Mouse (Mus musculus): ENCODE measurements at regions not wholly inside any gene's neighbourhood (a gene's known extent, or its start where the extent isn't known, plus 50 kb on each side); places are given as distances from the start of the nearest gene placed in this dataset.

DNA sequence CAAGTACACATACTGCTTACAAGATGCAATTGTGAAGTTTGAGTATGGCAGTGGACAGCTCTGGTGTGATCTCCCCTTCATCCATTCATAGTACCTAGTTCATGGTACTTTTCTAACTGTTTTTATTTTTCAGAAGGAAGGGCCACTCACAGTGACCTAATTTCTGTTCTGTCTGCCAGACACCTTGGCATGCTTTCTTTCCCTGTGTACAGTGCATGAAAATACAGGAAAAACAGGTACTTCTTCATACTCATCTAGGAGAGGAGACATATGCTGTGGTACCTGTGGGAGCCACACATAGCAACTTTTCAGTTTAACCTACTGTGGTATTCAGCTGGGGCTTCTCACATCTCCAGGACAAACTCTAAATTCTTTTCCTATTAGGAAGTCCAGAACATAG is 545.2 kb downstream of the Rnf144a start:
- H3K27ac ChIP-seq (ENCODE audit: insufficient read depth, low read depth): no peak overlapping the region
- H3K4me3 ChIP-seq (replicated peaks in 1 of 3; ENCODE audit: low read depth in 2 of 3, low read length in 2 of 3, poor library complexity in 1 of 3): no peak overlapping the region
- H3K4me2 ChIP-seq (ENCODE audit: insufficient read depth, low read depth, poor library complexity, severe bottlenecking): no peak overlapping the region
- H3K79me2 ChIP-seq (replicated peaks; ENCODE audit: control insufficient read depth, extremely low read depth, insufficient read depth, poor library complexity, severe bottlenecking): no peaks in the 10 kb centered on the region
- in situ Hi-C loops (cut with MboI; ENCODE audit: low pct_ligation_motif_present, low pct_unique_long_range_greater_than_20kb, low sequenced_read_pairs) (loop anchor here (25.0 kb wide), 1 partner anchor 783 kb away; the partner anchor contains the start of gene Id2), dilution Hi-C loops (cut with MboI; ENCODE audit: extremely low pct_ligation_motif_present, extremely low pct_unique_long_range_greater_than_20kb, low sequenced_read_pairs) (no loop called here)
- no peak overlapping the region for H3K9ac ChIP-seq (ENCODE audit: insufficient read depth, low read depth)
- H3K4me1 ChIP-seq (ENCODE audit: control insufficient read depth in 1 of 2, insufficient read depth in 2 of 2): no peaks in the 10 kb centered on the region
- no peaks in the 10 kb centered on the region for H3K36me3 ChIP-seq (replicated peaks in 1 of 2; ENCODE audit: control insufficient read depth in 1 of 2, insufficient read depth in 1 of 2, low read length in 1 of 2)
- H3K9me3 ChIP-seq (replicated peaks; ENCODE audit: low read length): no peaks in the 10 kb centered on the region
- TF ChIP-seq CHD2 (IDR thresholded peaks at IDR 0.05; ENCODE audit: low read length) (no peak), UBTF (IDR thresholded peaks at IDR 0.05; ENCODE audit: low read depth, low read length) (no peak), PAX5 (IDR thresholded peaks at IDR 0.05; ENCODE audit: low read length) (no peak), TCF12 (IDR thresholded peaks at IDR 0.05; ENCODE audit: low read depth, low read length) (no peak), NELFE (IDR thresholded peaks at IDR 0.05; ENCODE audit: low read depth, low read length) (no peak), ZKSCAN1 (IDR thresholded peaks at IDR 0.05; ENCODE audit: borderline replicate concordance, low read depth, low read length) (no peak), KAT2A (IDR thresholded peaks at IDR 0.05; ENCODE audit: insufficient replicate concordance, low read length) (no peak), SIN3A (IDR thresholded peaks at IDR 0.05; ENCODE audit: low read length) (no peak), TBP (conservative IDR thresholded peaks at IDR 0.05; ENCODE audit: low read depth, low read length) (no peak), ZC3H11A (IDR thresholded peaks at IDR 0.05; ENCODE audit: low read depth, low read length) (no peak), RAD21 (IDR thresholded peaks at IDR 0.05; ENCODE audit: low read depth, low read length) (no peak), MAZ (IDR thresholded peaks at IDR 0.05; ENCODE audit: low read depth, low read length) (no peak), JUND (conservative IDR thresholded peaks at IDR 0.05; ENCODE audit: low read depth, low read length) (no peak), ELF1 (IDR thresholded peaks at IDR 0.05; ENCODE audit: low read depth, low read length) (no peak), GABPA (IDR thresholded peaks at IDR 0.05; ENCODE audit: insufficient replicate concordance, low read depth, low read length) (no peak)
- DNase-seq (ENCODE audit: extremely low read depth): no peak
- H3K27me3 ChIP-seq (replicated peaks): no peaks in the 10 kb centered on the region

DNA sequence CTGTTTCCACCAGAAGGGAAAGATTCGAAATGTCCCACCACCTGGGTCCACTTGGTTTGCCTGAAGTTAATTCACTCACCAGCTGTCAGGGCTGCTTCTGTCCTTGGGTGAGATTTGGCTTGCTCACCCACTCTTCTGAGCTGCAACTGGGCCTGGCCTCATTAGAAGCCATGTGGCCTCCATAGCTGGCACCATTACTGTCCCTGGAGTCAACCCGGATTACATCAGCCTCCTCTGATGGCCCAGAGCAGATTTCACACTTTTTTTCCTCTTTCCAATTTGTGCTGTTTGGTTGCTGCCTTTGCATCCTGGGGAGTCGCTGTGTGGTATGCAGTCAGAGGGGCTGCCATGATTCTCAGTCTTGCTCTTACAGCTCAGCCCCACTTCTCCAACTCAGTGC is 550.0 kb downstream of the Rnf144a start:
- Histone ChIP-seq H3K9me3 (replicated peaks; ENCODE audit: low read length) (no peaks in the 10 kb centered on the region), H3K27me3 (replicated peaks) (no peaks in the 10 kb centered on the region), H3K4me3 (replicated peaks in 1 of 3; ENCODE audit: low read depth in 2 of 3, low read length in 2 of 3, poor library complexity in 1 of 3) (no peak overlapping the region), H3K9ac (ENCODE audit: insufficient read depth, low read depth) (no peak overlapping the region), H3K4me1 (ENCODE audit: control insufficient read depth in 1 of 2, insufficient read depth in 2 of 2) (no peaks in the 10 kb centered on the region), H3K36me3 (replicated peaks in 1 of 2; ENCODE audit: control insufficient read depth in 1 of 2, insufficient read depth in 1 of 2, low read length in 1 of 2) (no peaks in the 10 kb centered on the region), H3K79me2 (replicated peaks; ENCODE audit: control insufficient read depth, extremely low read depth, insufficient read depth, poor library complexity, severe bottlenecking) (no peaks in the 10 kb centered on the region), H3K27ac (ENCODE audit: insufficient read depth, low read depth) (no peak overlapping the region), H3K4me2 (ENCODE audit: insufficient read depth, low read depth, poor library complexity, severe bottlenecking) (no peak overlapping the region)
- dilution Hi-C loops (cut with MboI; ENCODE audit: extremely low pct_ligation_motif_present, extremely low pct_unique_long_range_greater_than_20kb, low sequenced_read_pairs) (no loop called here), in situ Hi-C loops (cut with MboI; ENCODE audit: low pct_ligation_motif_present, low pct_unique_long_range_greater_than_20kb, low sequenced_read_pairs) (loop anchor here (25.0 kb wide), 1 partner anchor 778 kb away; the partner anchor contains the start of gene Id2)
- no peak for DNase-seq (ENCODE audit: extremely low read depth)
- TF ChIP-seq MAX (IDR thresholded peaks at IDR 0.05; ENCODE audit: low read length) (no peak), MAZ (IDR thresholded peaks at IDR 0.05; ENCODE audit: low read depth, low read length) (no peak), ELF1 (IDR thresholded peaks at IDR 0.05; ENCODE audit: low read depth, low read length) (no peak), TBP (conservative IDR thresholded peaks at IDR 0.05; ENCODE audit: low read depth, low read length) (no peak), RAD21 (IDR thresholded peaks at IDR 0.05; ENCODE audit: low read depth, low read length) (no peak), MEF2A (IDR thresholded peaks at IDR 0.05; ENCODE audit: borderline replicate concordance, low read depth, low read length) (no peak), JUND (conservative IDR thresholded peaks at IDR 0.05; ENCODE audit: low read depth, low read length) (no peak), POLR2A (IDR thresholded peaks at IDR 0.05; ENCODE audit: low read depth, low read length) (no peak), SIN3A (IDR thresholded peaks at IDR 0.05; ENCODE audit: low read length) (no peak), USF2 (conservative IDR thresholded peaks at IDR 0.05; ENCODE audit: low read depth, low read length) (no peak), ZKSCAN1 (IDR thresholded peaks at IDR 0.05; ENCODE audit: borderline replicate concordance, low read depth, low read length) (no peak), CTCF (conservative IDR thresholded peaks at IDR 0.05 in 1 of 2, IDR thresholded peaks at IDR 0.05 in 1 of 2; ENCODE audit: low read depth in 2 of 2, low read length in 2 of 2) (no peak), USF1 (IDR thresholded peaks at IDR 0.05; ENCODE audit: low read depth, low read length) (no peak), EP300 (IDR thresholded peaks at IDR 0.05; ENCODE audit: low read length) (no peak)
